Mouse (Mus musculus): ENCODE measurements around the gene Tesc. TPM values are rescaled to one million over a fixed set of nuclear protein-coding genes. Genes with fewer than 3 reads are reported as not detected.

Tesc gene
- polyA plus RNA-seq (2016; fragmentation: Nextera tagmentation; extraction: Ambion mirVana): 0.52 and 0.92 TPM in 2 replicates

DNA sequence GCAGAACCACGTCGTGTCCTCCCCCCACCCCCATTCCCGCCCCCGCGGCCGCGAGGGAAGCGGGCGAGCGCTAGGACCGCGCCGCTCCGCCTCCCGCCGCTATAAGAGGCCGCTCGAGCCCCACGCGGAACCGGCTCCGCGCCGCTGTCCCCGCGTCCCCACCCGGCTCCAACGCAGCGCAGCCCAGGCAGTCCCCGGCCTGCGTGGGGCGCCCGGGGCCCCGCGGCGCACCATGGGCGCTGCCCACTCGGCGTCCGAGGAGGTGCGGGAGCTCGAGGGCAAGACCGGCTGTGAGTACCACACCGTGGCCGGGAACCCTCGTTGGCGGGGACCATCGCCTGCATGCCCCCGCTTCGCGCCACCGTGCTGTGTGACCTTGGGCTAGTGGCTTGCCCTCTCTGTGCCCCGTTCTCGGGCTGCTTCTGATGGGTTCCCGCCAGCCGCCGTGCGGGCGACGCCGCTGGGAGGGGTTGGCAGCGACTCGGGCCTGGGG, at the start of gene Tesc:
Tesc (plus strand) TSS at position 46 of the 493 bp plus-strand sequence.
- no peaks in the 10 kb centered on the region for H3K36me3 ChIP-seq (replicated peaks)
- peak within 1 kb of the TSS; percentile 48; the same call in 1 of the 2 replicates for H3K27ac ChIP-seq
- no peaks in the 10 kb centered on the region for H3K9me3 ChIP-seq
- DNase-seq (ENCODE audit: extremely low spot score, low spot score): peak; percentile 35
- peaks cover 57% of the 10 kb centered on the region for H3K4me1 ChIP-seq
- H3K4me3 ChIP-seq: peak within 1 kb of the TSS; percentile 71
- peaks cover 69% of the 10 kb centered on the region for H3K27me3 ChIP-seq (ENCODE audit: poor library complexity, severe bottlenecking)
- WGBS: under 1% methylated on average over 63 of the region's 63 CpGs

DNA sequence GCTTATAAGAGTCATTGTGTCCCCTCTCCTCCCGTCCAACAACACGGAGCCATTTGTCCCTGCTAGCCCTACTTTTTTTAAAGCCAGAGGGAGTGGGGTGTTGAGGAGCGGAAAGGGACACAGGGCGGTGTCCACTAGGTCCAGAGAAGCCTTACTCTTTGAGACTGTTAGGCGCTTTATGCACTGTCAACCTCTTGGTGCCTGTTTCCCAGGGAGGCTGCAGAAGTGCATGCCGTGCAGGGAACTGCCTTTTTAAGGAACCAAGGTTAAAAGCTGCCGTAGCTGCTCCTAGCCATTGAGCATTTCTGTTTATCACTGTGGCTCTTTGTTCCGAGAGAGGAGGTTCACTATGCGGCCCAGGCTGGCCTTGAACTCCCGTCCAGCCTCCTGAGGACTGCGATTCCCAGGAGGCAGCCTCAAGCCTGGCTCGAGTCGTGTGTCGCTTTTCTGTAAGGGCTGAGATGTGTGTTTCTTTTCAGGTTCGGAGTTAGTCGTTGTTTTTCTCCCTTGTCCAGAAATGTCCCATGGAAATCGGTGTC, 49.3 kb upstream of the Tesc start:
- H3K9me3 ChIP-seq: no peaks in the 10 kb centered on the region
- WGBS: 65% methylated on average over 17 of the region's 17 CpGs
- H3K27ac ChIP-seq: peak overlapping the region; percentile 98

GRCm38 (mm10) chr5:117979082-117979481, 48.5 kb upstream of the Tesc start:
- Histone ChIP-seq H3K4me1 (peaks cover 39% of the 10 kb centered on the region), H3K27ac (no peak overlapping the region), H3K4me3 (0 out of 2 replicates have a peak overlapping the region, but pooled peaks have one; percentile 99), H3K36me3 (replicated peaks) (peaks cover 58% of the 10 kb centered on the region), H3K27me3 (ENCODE audit: poor library complexity, severe bottlenecking) (peaks cover 5% of the 10 kb centered on the region; the same call in 1 of the 2 replicates), H3K9me3 (no peaks in the 10 kb centered on the region)
- 89% methylated on average over 5 of the region's 5 CpGs for WGBS
- DNase-seq (ENCODE audit: extremely low spot score, low spot score): no peak

More for the DNA sequence above, 49.3 kb upstream of the Tesc start:
- Histone ChIP-seq H3K4me1 (peaks cover 31% of the 10 kb centered on the region), H3K4me3 (peak overlapping the region; percentile 99), H3K27me3 (ENCODE audit: poor library complexity, severe bottlenecking) (peaks cover 5% of the 10 kb centered on the region; the same call in 1 of the 2 replicates), H3K36me3 (replicated peaks) (peaks cover 49% of the 10 kb centered on the region)
- DNase-seq (ENCODE audit: extremely low spot score, low spot score): peak; percentile 28

DNA sequence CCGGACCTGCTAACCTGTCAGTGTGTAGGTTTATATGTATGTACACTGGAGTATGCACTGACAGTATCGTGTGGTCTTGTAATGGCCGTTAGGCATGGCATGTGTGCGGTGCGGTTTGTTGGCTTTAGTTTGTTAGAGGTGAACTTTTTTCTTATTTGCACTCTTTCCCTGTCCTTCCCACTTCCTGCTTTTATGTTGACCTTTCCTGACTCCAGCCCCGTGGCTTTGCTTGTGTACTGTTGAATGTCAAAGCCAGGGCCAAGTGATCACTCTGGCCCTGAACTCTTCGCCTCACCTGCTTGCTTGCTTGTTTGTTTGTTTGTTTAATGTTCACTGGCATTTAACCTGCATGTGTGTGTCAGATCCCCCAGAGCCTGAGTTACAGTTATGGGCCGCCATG, 46.6 kb upstream of the Tesc start:
- 95% methylated on average over 8 of the region's 8 CpGs for WGBS
- DNase-seq (ENCODE audit: extremely low spot score, low spot score): no peak
- H3K27ac ChIP-seq: no peak overlapping the region
- H3K4me3 ChIP-seq: no peak overlapping the region
- no peaks in the 10 kb centered on the region for H3K9me3 ChIP-seq
- H3K27me3 ChIP-seq (ENCODE audit: poor library complexity, severe bottlenecking): no peaks in the 10 kb centered on the region
- peaks cover 39% of the 10 kb centered on the region for H3K4me1 ChIP-seq
- H3K36me3 ChIP-seq (replicated peaks): peaks cover 76% of the 10 kb centered on the region

DNA sequence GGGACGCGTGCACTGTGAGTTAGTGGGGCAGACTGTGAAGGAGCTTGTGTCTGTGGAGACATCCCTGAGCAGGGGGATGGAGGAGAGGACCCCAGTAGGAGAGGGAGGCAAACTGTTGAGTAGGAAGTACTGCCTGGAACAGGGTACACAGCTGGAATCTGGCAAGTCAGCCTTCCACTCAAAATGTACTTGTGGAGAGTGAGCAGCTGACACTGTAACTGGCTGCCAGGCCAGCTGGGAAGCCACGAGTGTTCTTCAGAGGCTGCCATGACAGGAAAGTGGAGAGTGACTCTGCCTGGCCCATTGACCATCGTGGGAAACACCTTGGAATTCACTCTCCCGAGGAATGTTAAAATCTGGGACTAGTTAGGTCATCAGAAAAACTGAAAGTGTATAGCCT, 45.6 kb upstream of the Tesc start:
- no peak for DNase-seq (ENCODE audit: extremely low spot score, low spot score)
- no peaks in the 10 kb centered on the region for H3K9me3 ChIP-seq
- WGBS: 94% methylated on average over 5 of the region's 5 CpGs
- peaks cover 34% of the 10 kb centered on the region for H3K4me1 ChIP-seq
- no peaks in the 10 kb centered on the region for H3K27me3 ChIP-seq (ENCODE audit: poor library complexity, severe bottlenecking)
- peaks cover 86% of the 10 kb centered on the region for H3K36me3 ChIP-seq (replicated peaks)
- no peak overlapping the region for H3K27ac ChIP-seq
- H3K4me3 ChIP-seq: no peak overlapping the region

- Histone ChIP-seq H3K4me1 (peaks cover 8% of the 10 kb centered on the region), H3K27me3 (ENCODE audit: poor library complexity, severe bottlenecking) (no peaks in the 10 kb centered on the region), H3K36me3 (replicated peaks) (peaks cover 100% of the 10 kb centered on the region), H3K27ac (no peak overlapping the region), H3K4me3 (no peak overlapping the region), H3K9me3 (no peaks in the 10 kb centered on the region)
- no peak for DNase-seq (ENCODE audit: extremely low spot score, low spot score)
- 71% methylated on average over 4 of the region's 4 CpGs for WGBS
Observed at GRCm38 (mm10) chr5:117986327-117986726, 41.2 kb upstream of the Tesc start.

GRCm38 (mm10) chr5:117987891-117988290, 39.7 kb upstream of the Tesc start:
- Histone ChIP-seq H3K27ac (no peak overlapping the region), H3K4me3 (no peak overlapping the region), H3K27me3 (ENCODE audit: poor library complexity, severe bottlenecking) (no peaks in the 10 kb centered on the region), H3K4me1 (peaks cover 8% of the 10 kb centered on the region), H3K36me3 (replicated peaks) (peaks cover 100% of the 10 kb centered on the region), H3K9me3 (no peaks in the 10 kb centered on the region)
- DNase-seq (ENCODE audit: extremely low spot score, low spot score): no peak
- WGBS: 92% methylated on average over 3 of the region's 3 CpGs

GRCm38 (mm10) chr5:117988367-117988766, 39.2 kb upstream of the Tesc start:
- no peak overlapping the region for H3K4me3 ChIP-seq
- no peaks in the 10 kb centered on the region for H3K9me3 ChIP-seq
- H3K27ac ChIP-seq: no peak overlapping the region
- peaks cover 6% of the 10 kb centered on the region for H3K4me1 ChIP-seq
- 94% methylated on average over 9 of the region's 9 CpGs for whole genome bisulfite sequencing
- H3K27me3 ChIP-seq (ENCODE audit: poor library complexity, severe bottlenecking): no peaks in the 10 kb centered on the region
- H3K36me3 ChIP-seq (replicated peaks): peaks cover 100% of the 10 kb centered on the region
- DNase-seq (ENCODE audit: extremely low spot score, low spot score): no peak

DNA sequence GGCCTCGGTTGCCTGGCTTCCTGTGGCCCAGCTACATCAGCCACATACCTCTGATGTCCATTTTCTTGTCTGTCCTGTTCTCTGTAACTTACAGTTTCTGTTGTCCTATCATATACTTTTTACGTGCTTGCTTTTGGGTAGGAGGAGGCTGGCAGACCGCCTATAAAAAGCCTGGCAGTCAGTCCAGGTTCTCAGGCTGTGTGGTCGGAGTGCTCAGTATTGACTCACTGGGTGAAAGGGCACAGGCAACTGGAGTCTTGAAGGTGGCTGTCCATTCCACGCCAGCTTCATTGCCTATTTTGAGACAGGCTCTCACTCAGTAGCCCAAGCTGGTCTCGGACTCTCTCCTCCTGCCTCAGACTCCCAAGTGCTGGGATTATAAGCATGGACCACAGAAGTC, 37.8 kb upstream of the Tesc start:
- H3K27ac ChIP-seq: no peak overlapping the region
- H3K36me3 ChIP-seq (replicated peaks): peaks cover 100% of the 10 kb centered on the region
- no peaks in the 10 kb centered on the region for H3K27me3 ChIP-seq (ENCODE audit: poor library complexity, severe bottlenecking)
- no peak for DNase-seq (ENCODE audit: extremely low spot score, low spot score)
- H3K4me1 ChIP-seq: no peaks in the 10 kb centered on the region
- H3K9me3 ChIP-seq: no peaks in the 10 kb centered on the region
- 93% methylated on average over 6 of the region's 6 CpGs for WGBS
- H3K4me3 ChIP-seq: no peak overlapping the region

GRCm38 (mm10) chr5:117990957-117991356, 36.6 kb upstream of the Tesc start:
- H3K36me3 ChIP-seq (replicated peaks): peaks cover 100% of the 10 kb centered on the region
- 88% methylated on average over 3 of the region's 3 CpGs for WGBS
- no peak for DNase-seq (ENCODE audit: extremely low spot score, low spot score)

GRCm38 (mm10) chr5:117993550-117993949, 34.0 kb upstream of the Tesc start:
- no peak for DNase-seq (ENCODE audit: extremely low spot score, low spot score)
- Histone ChIP-seq H3K36me3 (replicated peaks) (peaks cover 100% of the 10 kb centered on the region), H3K27ac (no peak overlapping the region), H3K9me3 (no peaks in the 10 kb centered on the region), H3K4me3 (no peak overlapping the region), H3K4me1 (peaks cover 13% of the 10 kb centered on the region), H3K27me3 (ENCODE audit: poor library complexity, severe bottlenecking) (no peaks in the 10 kb centered on the region)
- 93% methylated on average over 6 of the region's 6 CpGs for WGBS

More at GRCm38 (mm10) chr5:117990957-117991356, 36.6 kb upstream of the Tesc start:
- Histone ChIP-seq H3K4me1 (no peaks in the 10 kb centered on the region), H3K4me3 (no peak overlapping the region), H3K27me3 (ENCODE audit: poor library complexity, severe bottlenecking) (no peaks in the 10 kb centered on the region), H3K27ac (no peak overlapping the region), H3K9me3 (no peaks in the 10 kb centered on the region)

DNA sequence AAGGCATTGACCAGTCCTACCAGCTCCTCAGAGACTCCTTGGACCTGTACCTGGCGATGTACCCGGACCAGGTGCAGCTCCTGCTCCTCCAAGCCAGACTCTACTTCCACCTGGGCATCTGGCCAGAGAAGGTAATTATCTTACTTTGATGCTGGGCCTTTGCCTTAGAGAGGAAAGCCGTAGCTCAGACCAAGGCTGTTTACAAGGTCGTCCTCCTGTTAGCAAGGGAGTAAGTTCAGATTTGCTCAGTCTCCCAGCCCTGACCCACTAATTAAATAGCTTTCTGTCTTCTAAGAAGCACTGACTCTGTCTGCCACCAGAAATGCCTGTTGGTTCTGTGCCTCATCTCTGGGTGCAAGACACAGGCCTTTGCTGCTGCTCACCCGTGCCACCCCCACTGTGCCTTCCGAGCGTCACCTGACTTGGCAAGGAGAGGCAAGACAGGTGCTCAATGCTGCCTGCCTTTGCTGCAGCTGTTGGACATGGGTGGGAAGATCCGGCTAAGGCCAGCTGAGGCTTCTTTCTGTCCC, 32.1 kb upstream of the Tesc start:
- DNase-seq (ENCODE audit: extremely low spot score, low spot score): no peak
- no peak overlapping the region for H3K27ac ChIP-seq
- H3K4me1 ChIP-seq: peaks cover 18% of the 10 kb centered on the region
- 95% methylated on average over 8 of the region's 8 CpGs for WGBS
- H3K36me3 ChIP-seq (replicated peaks): peaks cover 100% of the 10 kb centered on the region
- H3K4me3 ChIP-seq: no peak overlapping the region
- no peaks in the 10 kb centered on the region for H3K9me3 ChIP-seq
- H3K27me3 ChIP-seq (ENCODE audit: poor library complexity, severe bottlenecking): no peaks in the 10 kb centered on the region

- no peak for DNase-seq (ENCODE audit: extremely low spot score, low spot score)
- H3K27ac ChIP-seq: no peak overlapping the region
- no peaks in the 10 kb centered on the region for H3K9me3 ChIP-seq
- no peak overlapping the region for H3K4me3 ChIP-seq
- H3K27me3 ChIP-seq (ENCODE audit: poor library complexity, severe bottlenecking): no peaks in the 10 kb centered on the region
- peaks cover 100% of the 10 kb centered on the region for H3K36me3 ChIP-seq (replicated peaks)
- H3K4me1 ChIP-seq: peaks cover 18% of the 10 kb centered on the region
- WGBS: 89% methylated on average over 6 of the region's 6 CpGs
Observed at GRCm38 (mm10) chr5:117995911-117996310, 31.6 kb upstream of the Tesc start.

Data from forebrain, embryonic 10.5 days (tissue).